Mouse (Mus musculus): Measurements from ENCODE around the gene Rln3.

GRCm38 (mm10) chr8:84021569-84021968, 23.2 kb downstream of the Rln3 start:
- no peak for TF ChIP-seq POLR2A (IDR thresholded peaks at IDR 0.05; ENCODE audit: low read depth, low read length)
- no peak for TF ChIP-seq CTCF (IDR thresholded peaks at IDR 0.05; ENCODE audit: borderline replicate concordance, insufficient read depth, low read length)

Measured in embryonic fibroblast, embryonic 13.5 days (primary cell).